Mouse (Mus musculus) kidney, postnatal 36 days (tissue): ENCODE measurements around the gene Foxf1.
A peak's percentile ranks its signal among the peaks of the same experiment; 100 is the strongest.

Experiments
- DNase-seq, 2 experiments: peaks; one replicate each; pipeline ENCODE4 v3.0.0; 2021 to 2022; ENCODE audit warnings: mixed read lengths in 2 of 2

Foxf1 gene

DNA sequence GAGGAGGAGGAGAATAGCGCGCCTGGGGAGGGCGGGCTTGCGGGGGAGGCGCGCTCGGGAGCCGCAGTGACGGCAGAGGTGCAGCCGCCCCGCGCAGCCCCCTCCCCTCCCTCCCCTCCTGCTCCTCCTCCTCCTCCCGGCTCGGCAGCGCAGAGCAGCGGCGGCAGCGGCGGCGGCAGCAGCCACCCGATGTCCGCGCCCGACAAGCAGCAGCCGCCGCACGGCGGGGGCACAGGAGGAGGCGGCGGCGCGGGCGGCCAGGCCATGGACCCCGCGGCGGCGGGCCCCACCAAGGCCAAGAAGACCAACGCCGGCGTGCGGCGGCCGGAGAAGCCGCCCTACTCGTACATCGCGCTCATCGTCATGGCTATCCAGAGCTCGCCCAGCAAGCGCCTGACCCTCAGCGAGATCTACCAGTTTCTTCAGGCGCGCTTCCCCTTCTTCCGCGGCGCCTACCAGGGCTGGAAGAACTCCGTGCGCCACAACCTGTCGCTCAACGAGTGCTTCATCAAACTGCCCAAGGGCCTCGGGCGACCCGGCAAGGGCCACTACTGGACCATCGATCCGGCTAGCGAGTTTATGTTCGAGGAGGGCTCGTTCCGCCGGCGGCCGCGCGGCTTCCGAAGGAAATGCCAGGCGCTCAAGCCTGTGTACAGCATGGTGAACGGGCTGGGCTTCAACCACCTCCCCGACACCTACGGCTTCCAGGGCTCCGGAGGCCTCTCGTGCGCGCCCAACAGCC, at the start of gene Foxf1:
Foxf1 (plus strand) TSS at position 177 of the 742 bp plus-strand sequence.
- peak in 1 of 2 experiments; percentile 28 for DNase-seq

DNA sequence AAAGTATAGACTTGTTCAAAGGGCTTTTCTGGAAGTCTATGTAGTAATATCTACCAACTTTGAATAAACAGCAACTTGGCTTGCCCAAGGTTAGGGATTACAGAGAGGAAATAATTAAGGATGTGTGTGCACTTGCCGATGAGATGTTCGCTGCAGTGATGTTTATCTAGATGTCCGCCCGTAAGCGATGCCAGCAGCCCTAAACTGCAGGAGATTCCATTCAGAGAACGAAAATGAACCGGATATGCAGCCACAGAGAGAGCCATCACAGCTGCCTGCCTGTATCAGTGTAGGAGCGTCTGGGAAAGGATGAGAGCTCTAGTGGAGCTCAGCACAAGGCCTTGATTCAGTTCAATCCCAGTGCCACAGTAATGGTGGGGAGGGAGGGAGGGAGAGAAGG, 48.6 kb upstream of the Foxf1 start:
- DNase-seq: no peak

DNA sequence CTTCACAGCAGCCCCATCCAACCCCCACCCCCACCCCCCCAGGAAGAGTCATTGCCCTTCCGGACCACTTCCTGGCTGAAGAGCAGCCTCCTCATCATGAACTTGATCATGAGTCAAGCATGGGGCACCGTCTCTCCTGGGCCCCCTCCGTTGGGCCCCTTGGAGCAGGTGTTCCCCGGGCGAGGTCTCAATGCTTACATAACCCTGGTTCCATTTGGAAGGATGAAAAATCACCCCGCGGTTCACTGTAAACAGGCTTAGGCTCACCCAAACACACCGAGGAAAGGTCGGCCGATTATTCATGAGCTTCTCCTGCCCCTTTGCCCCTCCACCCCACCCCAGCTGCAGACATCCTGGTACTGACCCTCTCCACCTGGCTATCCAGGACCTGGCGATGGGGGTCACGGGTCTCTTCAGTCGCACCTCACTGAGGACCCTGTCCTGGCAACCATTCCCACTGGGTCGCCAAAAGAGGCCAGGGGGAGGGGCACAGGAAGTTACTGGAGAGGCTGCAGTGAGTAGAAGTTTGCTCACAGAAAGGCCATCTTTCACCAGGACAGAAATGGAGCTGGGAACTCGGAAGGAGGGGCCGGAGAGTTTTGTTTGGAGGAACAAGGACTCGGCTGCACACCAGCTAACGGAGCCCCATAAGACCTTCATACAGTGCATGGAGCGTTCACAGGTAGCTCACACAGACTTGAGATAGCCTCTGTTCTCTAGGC, 40.3 kb upstream of the Foxf1 start:
- DNase-seq: peak in 1 of 2 experiments; percentile 21

GRCm38 (mm10) chr8:121047441-121047840, 36.7 kb upstream of the Foxf1 start:
- peak; percentile 4 to 42 for DNase-seq

GRCm38 (mm10) chr8:121058081-121058480, 26.1 kb upstream of the Foxf1 start:
- DNase-seq: no peak

GRCm38 (mm10) chr8:121059098-121059497, 25.1 kb upstream of the Foxf1 start:
- DNase-seq: no peak

GRCm38 (mm10) chr8:121062521-121062920, 21.7 kb upstream of the Foxf1 start:
- DNase-seq: no peak

DNA sequence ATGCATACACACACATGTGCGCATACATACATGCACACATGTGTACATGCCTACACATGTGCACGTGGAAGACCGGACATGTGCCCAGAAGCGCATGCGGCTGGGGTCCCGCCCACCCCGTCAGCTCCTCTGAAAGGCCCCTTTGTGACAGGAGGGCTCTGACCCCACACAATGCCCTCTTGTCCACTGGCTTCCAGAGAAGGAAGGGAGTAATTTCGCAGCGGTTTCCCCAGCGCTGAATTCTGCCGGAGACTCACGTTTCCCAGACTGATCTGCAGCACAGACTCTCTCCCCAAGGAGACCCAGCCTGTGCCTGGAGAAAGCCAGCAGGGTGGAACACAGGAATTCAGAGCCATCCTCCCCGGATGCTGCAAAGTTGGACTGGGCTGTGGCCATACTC, 20.5 kb upstream of the Foxf1 start:
- DNase-seq: no peak

DNA sequence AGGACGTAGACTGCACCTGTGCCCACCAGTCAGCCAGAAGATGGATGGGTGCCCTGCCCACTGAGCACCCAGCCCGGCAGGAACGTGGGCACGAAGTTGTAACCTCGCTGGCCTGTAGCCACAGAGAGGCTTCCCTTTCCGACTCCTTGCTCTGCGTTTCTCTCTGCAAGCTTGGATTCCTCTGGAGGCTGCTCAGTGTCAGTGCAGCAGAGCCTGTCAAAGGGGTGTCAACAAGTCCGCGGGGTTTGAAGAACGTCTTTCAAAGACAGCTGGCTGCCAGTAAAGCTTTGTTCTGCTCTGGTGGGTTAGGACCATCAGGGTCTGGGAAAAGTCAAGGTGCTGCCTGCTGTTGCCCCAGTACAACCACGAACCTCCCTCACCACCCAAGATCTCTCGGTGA, 12.7 kb upstream of the Foxf1 start:
- DNase-seq: no peak

GRCm38 (mm10) chr8:121072406-121073130, 11.6 kb upstream of the Foxf1 start:
- no peak for DNase-seq

- no peak for DNase-seq
Measured at GRCm38 (mm10) chr8:121073174-121074107, 10.7 kb upstream of the Foxf1 start.

DNA sequence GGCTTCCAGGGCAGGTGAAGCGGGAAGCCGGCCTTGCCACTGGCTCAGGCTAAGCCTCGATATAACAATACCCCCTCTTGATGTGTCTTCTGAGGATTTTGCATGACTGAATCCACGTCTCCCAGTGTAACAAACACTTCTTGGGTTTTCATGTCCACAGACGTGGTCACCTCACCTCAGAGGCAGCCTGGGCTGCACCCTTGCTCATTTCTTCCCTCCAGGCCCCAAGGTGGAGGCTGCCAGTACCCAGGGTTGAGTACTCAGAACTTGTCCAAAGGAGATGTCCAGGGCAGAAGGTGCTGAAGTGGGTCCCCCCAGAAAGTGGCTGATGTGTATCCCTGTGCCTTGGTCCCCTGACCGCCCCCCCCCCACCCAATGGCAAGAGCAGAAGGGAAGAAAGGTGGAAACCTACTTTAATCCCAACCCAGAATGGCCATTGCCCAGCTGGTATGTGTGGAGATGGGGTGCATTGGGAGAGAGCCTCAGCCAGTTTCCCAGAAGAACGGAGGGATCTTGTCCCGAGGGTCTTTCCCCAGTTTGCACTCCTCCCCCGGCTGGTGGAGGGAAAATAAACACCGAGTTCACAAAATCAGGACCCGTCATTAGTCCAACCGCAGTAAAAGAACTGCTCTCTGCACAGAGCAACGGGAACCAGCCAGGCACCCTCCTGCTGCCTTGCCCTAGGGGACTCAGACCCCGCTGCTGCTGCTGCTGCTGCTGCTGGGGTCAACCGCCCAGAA, 9.9 kb upstream of the Foxf1 start:
- DNase-seq: no peak

DNA sequence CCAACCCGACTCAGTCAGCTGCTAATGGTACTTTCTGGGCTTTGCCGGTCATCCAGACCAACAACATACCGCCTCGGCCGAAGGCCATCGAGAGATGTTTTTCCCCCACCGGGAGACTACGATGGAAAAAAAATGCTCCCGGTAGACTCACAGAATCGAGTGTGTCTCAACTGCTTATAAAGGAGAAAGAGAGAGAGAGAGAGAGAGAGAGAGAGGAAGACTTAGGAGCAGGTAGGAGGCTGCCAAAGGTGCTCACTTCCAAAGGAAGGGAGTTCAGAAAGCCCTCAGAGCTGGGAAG, 9.4 kb upstream of the Foxf1 start:
- no peak for DNase-seq

DNA sequence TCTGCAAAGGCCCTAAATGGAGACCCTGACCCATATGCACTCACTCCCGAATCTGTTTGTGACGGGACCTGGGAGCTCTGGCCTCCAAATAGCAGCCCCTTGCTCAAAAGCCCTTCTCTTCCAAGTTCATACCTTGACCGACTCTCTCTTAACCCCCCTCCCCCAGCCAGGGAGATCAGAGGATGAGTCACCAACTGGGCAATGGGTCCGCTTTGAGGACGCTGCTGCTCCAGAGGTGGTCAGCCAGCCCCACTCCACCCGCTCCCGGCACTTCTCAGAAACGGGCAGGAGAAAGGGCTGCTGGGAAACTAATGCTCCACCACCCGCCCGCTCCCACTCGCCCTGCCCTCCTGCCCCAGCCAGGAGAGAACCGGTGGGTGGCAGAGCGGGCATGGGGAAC, 8.2 kb upstream of the Foxf1 start:
- DNase-seq: no peak

- no peak for DNase-seq
Measured at GRCm38 (mm10) chr8:121076555-121076954, 7.6 kb upstream of the Foxf1 start.

DNA sequence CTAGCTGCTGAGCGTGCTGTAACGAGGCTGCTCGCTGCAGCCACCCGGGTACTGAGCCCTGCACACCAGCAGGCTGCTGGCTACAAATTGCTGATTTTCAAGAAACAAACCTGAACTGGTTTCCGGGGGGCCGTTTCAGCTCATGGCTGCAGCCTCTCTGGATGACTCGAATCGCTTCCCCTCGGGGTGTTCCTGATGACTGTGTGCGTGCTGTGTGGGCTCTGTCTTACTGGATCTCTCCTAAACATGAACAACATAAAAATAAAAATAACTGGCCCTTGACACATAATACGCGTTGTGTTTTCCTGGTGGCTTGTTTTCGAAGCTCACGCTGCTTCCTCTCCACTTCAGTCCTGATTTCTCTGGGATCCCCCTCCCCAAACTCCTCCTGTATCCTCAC, 5.5 kb upstream of the Foxf1 start:
- no peak for DNase-seq

GRCm38 (mm10) chr8:121079201-121079600, 5.0 kb upstream of the Foxf1 start:
- no peak for DNase-seq

DNA sequence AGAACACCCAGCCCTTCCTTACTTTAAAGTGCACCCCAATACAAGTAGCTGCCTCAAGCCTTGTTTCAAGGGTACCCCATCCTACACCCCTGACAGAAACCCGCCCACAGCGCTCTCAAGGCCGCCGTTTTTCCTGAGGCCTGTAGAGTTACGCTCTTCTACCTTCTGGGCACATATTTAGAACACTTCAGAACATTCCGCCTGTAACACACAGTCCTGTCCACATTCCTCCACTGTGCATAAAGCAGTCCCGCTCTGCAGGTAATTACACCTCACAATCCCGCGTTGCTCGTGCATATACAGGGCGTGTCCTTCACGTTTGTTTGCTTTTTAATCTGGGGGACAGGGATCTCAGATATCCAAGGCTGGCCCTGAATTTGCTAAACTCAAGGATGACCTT, 4.2 kb upstream of the Foxf1 start:
- DNase-seq: no peak

DNA sequence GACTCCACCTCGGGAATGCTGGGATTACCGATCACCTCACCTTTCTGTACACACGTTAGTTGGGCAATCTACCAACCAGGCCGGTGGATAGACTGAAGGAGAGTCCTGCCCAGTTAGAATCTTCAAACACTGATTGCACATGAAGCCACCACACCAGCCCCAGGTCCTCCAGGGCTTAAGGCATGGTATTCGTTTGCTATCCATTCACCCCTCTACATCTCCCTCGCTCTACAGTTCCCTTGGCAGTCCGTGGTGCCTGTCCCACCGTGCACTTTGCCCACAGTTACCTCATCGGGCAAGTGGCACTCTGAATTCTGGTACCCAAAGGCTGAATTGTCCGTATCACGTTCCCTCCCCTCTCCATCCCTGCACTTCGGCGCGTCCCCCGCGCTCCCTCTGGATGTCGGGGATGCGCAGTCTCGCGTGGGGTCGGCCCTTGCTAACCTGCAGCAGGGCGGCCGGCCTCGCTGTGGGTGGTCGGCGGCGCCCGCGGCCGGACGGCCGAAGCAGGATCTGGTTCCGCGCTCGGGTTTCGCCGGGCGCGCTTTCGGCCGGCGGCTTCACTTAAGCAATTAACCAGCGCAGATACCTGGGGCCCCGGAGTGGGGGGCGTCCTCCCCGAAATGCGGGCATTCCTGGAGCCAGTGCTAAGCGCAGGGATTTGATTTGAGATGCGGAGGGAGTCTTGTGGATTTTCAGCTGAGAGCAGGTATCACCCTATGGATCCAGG, 3.7 kb upstream of the Foxf1 start:
- DNase-seq: no peak

GRCm38 (mm10) chr8:121081398-121081797, 2.8 kb upstream of the Foxf1 start:
- DNase-seq: no peak
